Mouse (Mus musculus): ENCODE measurements around the gene Gm49325.

DNA sequence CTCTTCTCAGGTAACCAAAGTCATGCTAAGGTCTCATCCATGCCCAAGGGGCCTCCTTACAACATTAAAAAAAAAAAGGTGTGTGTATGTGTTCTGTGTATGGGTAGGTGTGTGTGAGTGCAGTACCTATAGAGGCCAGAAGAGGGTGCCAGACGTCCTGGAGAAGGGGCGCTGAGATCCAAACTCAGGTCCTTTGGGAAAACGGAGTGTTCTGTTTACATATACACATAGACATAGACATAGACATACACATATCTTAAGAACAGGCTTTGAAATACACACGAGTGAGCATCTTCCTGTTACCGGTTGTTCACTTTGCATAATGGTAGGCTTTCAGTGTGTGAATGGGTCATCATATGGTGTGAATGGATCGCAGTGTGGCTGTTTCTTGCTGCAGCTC is 1.9 kb upstream of the Gm49325 start:
- TF ChIP-seq POLR2A (IDR thresholded peaks at IDR 0.05; ENCODE audit: control insufficient read depth, extremely low read depth, insufficient read depth, low read length, poor library complexity) (no peak), CTCF (IDR thresholded peaks at IDR 0.05; ENCODE audit: borderline replicate concordance, control insufficient read depth, extremely low read depth, insufficient read depth, low read length, poor library complexity) (no peak)

Data from thymus, adult 2 months (tissue).